Mouse (Mus musculus): ENCODE results near the gene Maco1.

Maco1 gene

GRCm38 (mm10) chr4:134772805-134773674 is 80.1 kb downstream of the Maco1 start:
- DNase-seq (ENCODE audit: low spot score in 2 of 2), result no peak

GRCm38 (mm10) chr4:134769891-134770290 is 83.3 kb downstream of the Maco1 start:
- no peak for DNase-seq (ENCODE audit: low spot score in 2 of 2)

- no peak for DNase-seq (ENCODE audit: low spot score in 2 of 2)
Measured at GRCm38 (mm10) chr4:134769081-134769811, 83.9 kb downstream of the Maco1 start.

GRCm38 (mm10) chr4:134768226-134768888 is 84.8 kb downstream of the Maco1 start:
- DNase-seq (ENCODE audit: low spot score in 2 of 2), result no peak

GRCm38 (mm10) chr4:134767426-134768225 is 85.5 kb downstream of the Maco1 start, which contains the start of gene Ldlrap1:
Gene Ldlrap1 (minus strand): TSS chr4:134768024.
- peak; percentile 49 to 50 for DNase-seq (ENCODE audit: low spot score in 2 of 2)

- no peak for DNase-seq (ENCODE audit: low spot score in 2 of 2)
Measured at GRCm38 (mm10) chr4:134766904-134767425, 86.2 kb downstream of the Maco1 start.

- DNase-seq (ENCODE audit: low spot score in 2 of 2), result no peak
Measured at GRCm38 (mm10) chr4:134766277-134766676, 86.9 kb downstream of the Maco1 start.

- no peak for DNase-seq (ENCODE audit: low spot score in 2 of 2)
Measured at GRCm38 (mm10) chr4:134764333-134764732, 88.8 kb downstream of the Maco1 start.

GRCm38 (mm10) chr4:134762360-134762759 is 90.8 kb downstream of the Maco1 start:
- no peak for DNase-seq (ENCODE audit: low spot score in 2 of 2)

GRCm38 (mm10) chr4:134760793-134761201 is 92.3 kb downstream of the Maco1 start:
- no peak for DNase-seq (ENCODE audit: low spot score in 2 of 2)

GRCm38 (mm10) chr4:134760281-134760680 is 92.9 kb downstream of the Maco1 start:
- no peak for DNase-seq (ENCODE audit: low spot score in 2 of 2)

GRCm38 (mm10) chr4:134759564-134759963 is 93.6 kb downstream of the Maco1 start:
- DNase-seq (ENCODE audit: low spot score in 2 of 2), result no peak

- no peak for DNase-seq (ENCODE audit: low spot score in 2 of 2)
Measured at GRCm38 (mm10) chr4:134758922-134759321, 94.2 kb downstream of the Maco1 start.

- no peak for DNase-seq (ENCODE audit: low spot score in 2 of 2)
Measured at GRCm38 (mm10) chr4:134758367-134758766, 94.8 kb downstream of the Maco1 start.

- DNase-seq (ENCODE audit: low spot score in 2 of 2), result no peak
Measured at GRCm38 (mm10) chr4:134756953-134757352, 96.2 kb downstream of the Maco1 start.

GRCm38 (mm10) chr4:134754941-134755340 is 98.2 kb downstream of the Maco1 start:
- DNase-seq (ENCODE audit: low spot score in 2 of 2), result no peak

- no peak for DNase-seq (ENCODE audit: low spot score in 2 of 2)
Measured at GRCm38 (mm10) chr4:134754371-134754770, 98.8 kb downstream of the Maco1 start.

GRCm38 (mm10) chr4:134753516-134754261 is 99.5 kb downstream of the Maco1 start:
- no peak for DNase-seq (ENCODE audit: low spot score in 2 of 2)

- DNase-seq (ENCODE audit: low spot score in 2 of 2), result no peak
Measured at GRCm38 (mm10) chr4:134752911-134753426, 100.2 kb downstream of the Maco1 start.

All from right cerebral cortex, adult 2 months (tissue).